Mouse (Mus musculus) cortical plate, adult 2 months (tissue): ENCODE results near the gene Neb. TPM values are rescaled to one million over a fixed set of nuclear protein-coding genes. Genes with fewer than 3 reads are reported as not detected.

ENCODE experiments used
- H3K27ac ChIP-seq: fragments of 200-500 bp; 2 replicates; pipeline ENCODE4 v1.5.1; 2012; ENCODE audit warnings: low read length, control low read depth, inconsistent platforms; ENCODE audit not compliant: insufficient read depth
- H3K4me1 ChIP-seq: fragments of 200-500 bp; 2 replicates; pipeline ENCODE4 v1.6.1; 2011; ENCODE audit warnings: low read length; ENCODE audit not compliant: control insufficient read depth, insufficient read depth
- H3K4me3 ChIP-seq: fragments of 200-500 bp; 2 replicates; pipeline ENCODE4 v1.5.1; 2011; ENCODE audit warnings: mild to moderate bottlenecking, low read length, control low read depth; ENCODE audit not compliant: insufficient read depth
- CTCF ChIP-seq: fragments of 200-500 bp; IDR thresholded peaks from 2 replicates; pipeline ENCODE4 v1.5.1; 2011; ENCODE audit warnings: mild to moderate bottlenecking, control low read depth, low read length; ENCODE audit not compliant: insufficient read depth; ENCODE audit errors: extremely low read depth
- POLR2A ChIP-seq: fragments of 200-500 bp; IDR thresholded peaks from 2 replicates; pipeline ENCODE4 v1.6.1; 2011; ENCODE audit warnings: mild to moderate bottlenecking, low read length, control low read depth; ENCODE audit not compliant: insufficient read depth; ENCODE audit errors: extremely low read depth
- polyA plus RNA-seq: library from polyadenylated mRNA; depleted of rRNA; stranded (reverse); fragments of >200 nt; gene quantifications from 2 replicates; pipeline ENCODE4 v1.2.3, GENCODE M21; 2012

Gene Neb
- polyA plus RNA-seq, 1 experiment: 0.71 TPM

GRCm38 (mm10) chr2:52358156-52358555 is 20.1 kb downstream of the Neb start:
- H3K27ac ChIP-seq: no peak overlapping the region
- TF ChIP-seq POLR2A (no peak), CTCF (no peak)
- H3K4me1 ChIP-seq: no peaks in the 10 kb centered on the region
- H3K4me3 ChIP-seq: no peak overlapping the region

- H3K4me3 ChIP-seq: no peak overlapping the region
- H3K4me1 ChIP-seq: no peaks in the 10 kb centered on the region
- TF ChIP-seq CTCF: no peak
- no peak for TF ChIP-seq POLR2A
- no peak overlapping the region for H3K27ac ChIP-seq
Measured at GRCm38 (mm10) chr2:52351029-52351428, 27.2 kb downstream of the Neb start.

- no peak for TF ChIP-seq POLR2A
Measured at GRCm38 (mm10) chr2:52340990-52341389, 37.3 kb downstream of the Neb start.

GRCm38 (mm10) chr2:52335556-52335955 is 42.7 kb downstream of the Neb start:
- TF ChIP-seq POLR2A (no peak), CTCF (no peak)
- H3K4me3 ChIP-seq: no peak overlapping the region
- no peaks in the 10 kb centered on the region for H3K4me1 ChIP-seq
- H3K27ac ChIP-seq: no peak overlapping the region

More at GRCm38 (mm10) chr2:52340990-52341389, 37.3 kb downstream of the Neb start:
- H3K4me1 ChIP-seq: no peaks in the 10 kb centered on the region
- H3K27ac ChIP-seq: no peak overlapping the region
- H3K4me3 ChIP-seq: no peak overlapping the region

DNA sequence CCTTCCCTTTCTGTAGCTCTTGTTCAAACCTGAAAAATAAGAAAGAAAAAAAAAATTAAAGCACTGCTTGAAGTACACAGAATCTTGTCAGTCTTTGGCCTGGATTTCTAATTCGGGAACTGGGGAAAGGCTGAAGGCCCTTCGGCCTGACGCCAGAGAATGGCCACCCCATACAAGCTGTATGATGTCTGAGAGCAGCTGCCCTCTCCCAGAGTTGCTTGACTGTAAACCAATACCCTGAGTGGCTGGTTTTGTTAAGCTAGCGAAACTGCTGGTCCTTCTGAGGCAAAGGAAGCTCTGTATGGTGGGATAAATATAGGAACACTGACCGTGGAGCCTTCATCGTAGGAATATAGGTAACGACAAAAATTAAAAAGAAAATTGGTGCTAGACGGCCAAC is 43.2 kb downstream of the Neb start:
- no peak for TF ChIP-seq CTCF
- TF ChIP-seq POLR2A: no peak
- no peaks in the 10 kb centered on the region for H3K4me1 ChIP-seq

GRCm38 (mm10) chr2:52333535-52333934 is 44.7 kb downstream of the Neb start:
- H3K4me1 ChIP-seq: no peaks in the 10 kb centered on the region
- no peak overlapping the region for H3K4me3 ChIP-seq
- H3K27ac ChIP-seq: no peak overlapping the region
- no peak for TF ChIP-seq CTCF
- no peak for TF ChIP-seq POLR2A

More for the DNA sequence above, 43.2 kb downstream of the Neb start:
- Histone ChIP-seq H3K4me3 (no peak overlapping the region), H3K27ac (no peak overlapping the region)

DNA sequence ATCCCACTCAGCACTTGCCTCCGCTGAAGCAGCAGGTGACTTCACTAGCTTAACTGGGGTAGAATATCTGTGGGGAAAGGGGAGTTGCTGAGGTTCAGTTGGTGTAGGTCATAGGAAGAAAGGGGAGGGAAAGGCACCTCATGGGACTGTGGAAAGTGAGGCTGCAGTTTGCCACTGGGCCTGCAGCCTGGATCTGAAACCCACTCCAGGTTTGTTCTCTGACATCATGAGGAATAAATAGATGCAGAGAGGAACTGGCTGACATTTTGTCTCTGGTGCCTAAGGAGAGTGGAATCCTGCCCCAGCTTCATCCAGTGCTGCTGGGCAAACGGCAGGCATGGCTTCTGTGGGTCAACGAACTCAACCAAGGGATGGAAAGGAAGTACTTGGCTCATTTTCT is 46.5 kb downstream of the Neb start:
- no peak overlapping the region for H3K4me3 ChIP-seq

GRCm38 (mm10) chr2:52327244-52327815 is 50.9 kb downstream of the Neb start:
- no peak overlapping the region for H3K27ac ChIP-seq
- TF ChIP-seq POLR2A (no peak), CTCF (no peak)

More for the DNA sequence above, 46.5 kb downstream of the Neb start:
- H3K27ac ChIP-seq: no peak overlapping the region
- TF ChIP-seq POLR2A: no peak
- no peak for TF ChIP-seq CTCF
- H3K4me1 ChIP-seq: no peaks in the 10 kb centered on the region

DNA sequence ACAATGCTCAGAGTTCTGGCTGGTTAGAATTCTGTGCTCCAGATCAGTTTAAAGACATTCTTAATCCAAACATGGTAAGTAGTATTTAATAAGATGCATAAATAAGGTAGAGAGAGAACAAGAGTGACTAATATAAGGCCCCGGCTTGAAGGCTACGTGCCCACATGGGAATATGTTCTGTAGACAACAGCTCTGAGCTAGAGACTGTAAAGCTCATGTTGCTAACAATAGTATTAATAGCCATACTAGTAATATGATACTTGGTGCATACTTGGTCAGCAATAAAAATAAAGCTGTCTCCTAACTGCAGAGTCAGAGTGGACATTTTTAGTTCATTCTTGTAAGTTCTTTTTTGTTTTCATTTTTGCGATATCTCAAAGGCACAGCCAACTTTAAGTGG is 56.4 kb downstream of the Neb start:
- H3K4me3 ChIP-seq: no peak overlapping the region
- TF ChIP-seq CTCF: no peak
- no peak for TF ChIP-seq POLR2A
- H3K27ac ChIP-seq: no peak overlapping the region
- H3K4me1 ChIP-seq: no peaks in the 10 kb centered on the region

More at GRCm38 (mm10) chr2:52327244-52327815, 50.9 kb downstream of the Neb start:
- no peaks in the 10 kb centered on the region for H3K4me1 ChIP-seq
- no peak overlapping the region for H3K4me3 ChIP-seq

DNA sequence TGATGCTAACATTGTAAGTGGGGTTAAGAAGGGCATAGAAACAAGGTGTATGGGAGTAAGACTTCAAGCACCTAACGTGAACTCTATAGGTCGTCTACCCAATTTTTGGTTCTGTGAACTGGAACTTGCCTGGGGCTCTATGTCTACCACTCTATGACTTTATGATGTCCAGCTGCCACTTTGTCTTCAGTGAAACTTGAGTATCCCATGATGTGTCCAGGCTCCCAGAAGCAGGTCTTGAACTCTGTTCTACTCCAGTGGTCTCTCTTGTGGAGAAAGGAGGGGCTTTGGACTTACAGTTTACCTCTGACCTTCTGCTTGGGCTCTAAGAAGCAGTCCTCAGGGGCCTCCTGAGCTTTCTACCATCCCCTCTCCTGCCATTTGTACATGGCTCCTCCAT is 58.1 kb downstream of the Neb start:
- H3K4me3 ChIP-seq: no peak overlapping the region
- no peak for TF ChIP-seq CTCF
- TF ChIP-seq POLR2A: no peak
- H3K27ac ChIP-seq: no peak overlapping the region
- no peaks in the 10 kb centered on the region for H3K4me1 ChIP-seq

- TF ChIP-seq POLR2A (no peak), CTCF (no peak)
- no peaks in the 10 kb centered on the region; the same call in 1 of the 2 replicates for H3K4me1 ChIP-seq
- H3K4me3 ChIP-seq: no peak overlapping the region
- no peak overlapping the region for H3K27ac ChIP-seq
Measured at GRCm38 (mm10) chr2:52319020-52319567, 59.2 kb downstream of the Neb start.
